Mouse (Mus musculus) E14TG2a.4 (cell line): ENCODE data around the gene Dok3.
A peak's percentile ranks its signal among the peaks of the same experiment; 100 is the strongest.

Source experiments
- CTCF ChIP-seq: conservative IDR thresholded peaks from 2 replicates; pipeline ENCODE4 v1.5.1; 2014; ENCODE audit warnings: low read length
- NANOG ChIP-seq: IDR thresholded peaks from 2 replicates; pipeline ENCODE4 v1.6.1; 2014; ENCODE audit warnings: borderline replicate concordance, low read length, mixed read lengths

GRCm38 (mm10) chr13:55536194-55537175 lies 7.4 kb upstream of the Dok3 start, which contains the start of gene Ddx41:
- TF ChIP-seq CTCF (peak; percentile 84), NANOG (no peak)
